Mouse (Mus musculus) layer of hippocampus, adult 9-10 months (tissue): ENCODE measurements at regions not wholly inside any gene's neighbourhood (a gene's known extent, or its start where the extent isn't known, plus 50 kb on each side); places are given as distances from the start of the nearest gene placed in this dataset.

ENCODE experiments used
- DNase-seq: peaks from one replicate; pipeline ENCODE4 v3.0.0; 2022; ENCODE audit warnings: low spot score

DNA sequence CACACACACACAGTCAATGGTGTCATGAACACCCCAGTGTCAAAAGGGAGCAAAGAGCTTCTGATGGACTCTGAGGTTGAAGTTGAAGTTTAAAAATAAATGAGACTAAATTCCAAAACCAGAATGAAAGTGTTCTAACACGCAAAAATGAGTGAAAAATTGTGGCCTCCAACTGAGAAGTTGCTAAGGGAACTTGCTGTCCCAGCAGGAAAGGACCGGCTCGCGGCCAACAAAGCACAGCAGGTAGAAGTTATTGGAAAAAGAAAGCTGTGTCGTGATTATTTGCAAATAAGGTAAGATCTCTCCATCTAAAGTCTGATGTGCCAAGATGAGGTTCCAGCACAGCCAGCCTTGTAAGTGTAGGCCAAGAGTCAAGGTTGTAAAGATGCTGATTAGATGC lies 169.7 kb downstream of the Nrp2 start:
- DNase-seq, result no peak

GRCm38 (mm10) chr1:62875631-62876030 lies 172.5 kb downstream of the Nrp2 start:
- DNase-seq, result no peak

GRCm38 (mm10) chr1:62876685-62877084 lies 173.6 kb downstream of the Nrp2 start:
- DNase-seq, result no peak

DNA sequence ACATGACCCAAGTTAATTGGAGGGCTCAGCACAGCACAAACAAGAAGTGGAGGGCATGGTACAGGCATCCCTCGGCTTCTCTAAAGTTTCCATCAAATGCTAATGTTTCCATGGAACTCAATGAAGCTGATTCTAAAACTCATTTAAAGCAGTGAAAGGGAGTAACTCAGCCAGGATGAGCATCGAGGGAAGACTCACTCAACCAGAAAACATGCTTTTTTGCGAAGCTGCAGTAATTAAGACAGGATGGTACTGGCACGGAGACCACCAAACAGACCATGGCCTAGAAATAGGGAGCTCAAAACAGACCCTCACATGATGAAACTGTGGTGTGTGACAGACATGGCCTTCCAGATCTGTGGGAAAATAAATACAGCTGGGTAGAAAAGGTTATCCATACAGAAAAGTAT lies 177.8 kb downstream of the Nrp2 start:
- no peak for DNase-seq

DNA sequence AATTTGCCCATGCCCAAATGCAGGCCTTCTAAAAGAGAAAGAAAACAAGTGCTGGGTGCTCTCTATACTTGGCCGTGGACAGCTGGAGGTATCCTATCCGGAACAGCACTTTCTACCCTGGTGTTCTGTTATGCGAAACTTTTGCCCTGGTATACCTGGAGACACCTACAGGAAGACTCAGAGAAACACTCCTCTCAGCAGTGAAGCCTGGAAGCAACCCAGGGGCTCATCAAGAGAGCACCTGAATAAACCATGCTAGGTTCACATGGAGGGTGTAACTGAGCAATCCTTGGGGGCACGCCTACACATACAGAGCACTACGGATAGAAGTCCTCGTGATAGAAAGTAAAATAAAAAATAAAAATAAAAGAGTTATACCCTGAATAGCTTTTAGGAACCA lies 178.4 kb downstream of the Nrp2 start:
- no peak for DNase-seq

DNA sequence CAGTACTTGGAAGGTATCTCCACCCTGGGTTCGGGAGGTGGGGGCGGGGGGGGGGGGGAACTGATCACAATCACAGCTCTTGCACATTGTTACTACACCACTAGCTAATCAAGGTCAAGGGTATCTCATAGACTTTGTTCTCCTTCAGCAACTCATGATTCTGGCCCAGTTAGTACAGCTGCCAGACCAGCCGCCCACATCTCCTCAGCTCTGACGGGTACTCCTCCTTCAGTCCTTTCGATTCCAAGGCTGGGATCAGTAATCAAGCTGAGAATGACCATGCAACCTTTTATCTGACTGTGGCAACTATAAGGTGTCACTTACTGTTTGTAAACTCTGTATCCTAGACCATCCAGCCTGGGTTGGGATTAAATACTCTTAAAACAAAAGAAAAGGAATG lies 178.9 kb downstream of the Nrp2 start:
- DNase-seq, result no peak

- no peak for DNase-seq
Measured at GRCm38 (mm10) chr1:62884876-62885480, 181.9 kb downstream of the Nrp2 start.

DNA sequence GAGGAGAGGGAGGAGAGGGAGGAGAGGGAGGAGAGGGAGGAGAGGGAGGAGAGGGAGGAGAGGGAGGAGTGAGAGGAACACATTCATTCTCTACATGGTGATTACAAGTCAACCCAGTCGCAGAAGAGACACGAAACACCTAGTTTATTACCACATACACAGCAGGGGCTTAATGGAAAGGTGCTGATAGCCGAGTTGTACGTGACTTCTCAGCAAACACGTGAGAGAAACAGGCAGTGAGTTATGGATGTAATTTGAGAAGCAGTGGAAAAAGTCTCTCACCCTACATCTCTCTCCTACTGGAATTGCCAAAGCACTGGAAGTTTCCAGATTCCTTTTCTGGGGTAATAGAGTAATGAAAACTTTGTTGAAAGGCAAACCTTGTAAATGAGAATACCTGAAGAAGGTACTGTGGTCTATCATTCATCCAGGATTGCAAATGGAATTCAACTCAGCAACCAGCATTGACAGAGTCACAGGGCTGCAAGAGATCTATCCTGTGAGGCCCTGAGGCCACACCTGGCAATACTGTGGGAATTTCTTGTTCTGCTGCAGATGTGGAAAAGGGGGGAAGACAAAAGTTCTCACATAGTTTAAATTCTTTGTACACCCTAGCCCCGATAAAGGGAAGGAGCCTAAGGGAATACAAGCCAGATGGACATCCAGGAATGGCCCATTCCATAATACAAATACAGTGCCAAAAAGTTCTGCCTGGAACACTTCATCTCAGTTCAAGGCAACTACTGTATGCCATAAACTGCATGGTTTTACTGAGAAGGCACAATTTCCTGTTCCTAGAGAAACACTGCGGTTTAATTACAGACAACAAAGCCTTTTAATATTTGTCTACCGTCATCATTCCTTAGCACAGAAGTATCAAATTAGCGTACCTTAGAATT lies 184.7 kb downstream of the Nrp2 start:
- no peak for DNase-seq

DNA sequence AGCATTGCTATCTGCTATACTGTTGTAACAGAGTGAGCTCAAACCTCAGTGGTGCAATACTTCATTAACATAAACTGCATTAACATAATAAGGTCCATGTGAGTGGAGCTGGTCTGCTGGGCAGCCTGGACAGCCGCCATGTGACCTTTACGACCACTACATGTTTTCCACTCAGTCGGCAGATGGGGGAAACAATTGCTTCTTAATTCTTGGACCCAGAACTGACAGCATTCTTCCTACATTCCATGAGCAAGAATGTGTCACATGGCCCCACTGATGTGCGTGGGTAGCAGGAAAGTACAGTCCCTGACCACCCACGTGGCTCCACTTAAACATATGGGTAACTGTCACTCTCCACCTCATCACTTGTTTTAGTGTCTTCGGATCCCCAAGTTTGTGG lies 198.3 kb downstream of the Nrp2 start:
- peak; percentile 57 for DNase-seq

DNA sequence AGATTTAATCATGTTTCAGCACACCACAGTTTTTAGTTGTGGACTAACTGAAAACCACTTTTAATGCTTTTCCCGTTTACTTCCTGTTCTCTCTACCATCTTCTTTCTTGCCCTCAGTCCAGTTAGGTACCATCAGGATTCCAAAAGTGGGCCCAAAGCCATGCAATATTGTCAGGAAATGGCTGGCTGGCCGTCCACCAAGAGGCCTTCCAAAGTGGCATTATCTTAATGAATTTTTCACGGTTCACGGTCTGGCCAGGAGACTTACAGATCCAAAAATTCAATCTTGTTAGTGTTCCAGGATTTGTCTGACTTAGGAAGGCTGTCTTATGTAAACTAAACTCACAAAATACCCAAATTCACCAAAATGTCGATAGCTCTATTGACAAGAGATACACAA lies 198.8 kb downstream of the Nrp2 start:
- no peak for DNase-seq

DNA sequence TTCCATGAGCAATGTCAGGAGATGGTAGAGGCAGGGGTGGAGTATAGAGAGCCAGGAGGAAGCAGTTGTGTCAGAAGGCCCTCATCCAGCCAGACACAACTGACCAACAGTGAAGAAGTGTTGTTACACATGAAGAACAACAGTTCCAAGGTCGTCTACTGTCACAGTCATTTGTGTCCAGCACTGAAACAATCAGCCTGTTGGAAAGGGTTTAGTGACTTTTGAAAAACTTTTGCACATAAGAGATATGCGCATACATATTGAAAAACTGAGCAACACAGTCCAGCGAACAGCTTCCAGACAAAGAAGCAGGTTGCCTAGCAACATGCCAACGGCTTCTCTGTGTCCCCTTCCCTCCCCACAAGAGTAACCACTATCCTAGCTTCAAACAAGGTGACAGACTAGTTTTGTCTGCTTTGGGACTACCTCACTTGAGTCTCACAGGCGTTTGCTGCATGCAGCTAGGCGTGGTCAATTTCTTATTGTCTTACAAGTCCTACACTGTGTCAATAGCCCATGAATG lies 199.9 kb downstream of the Nrp2 start:
- DNase-seq, result no peak

DNA sequence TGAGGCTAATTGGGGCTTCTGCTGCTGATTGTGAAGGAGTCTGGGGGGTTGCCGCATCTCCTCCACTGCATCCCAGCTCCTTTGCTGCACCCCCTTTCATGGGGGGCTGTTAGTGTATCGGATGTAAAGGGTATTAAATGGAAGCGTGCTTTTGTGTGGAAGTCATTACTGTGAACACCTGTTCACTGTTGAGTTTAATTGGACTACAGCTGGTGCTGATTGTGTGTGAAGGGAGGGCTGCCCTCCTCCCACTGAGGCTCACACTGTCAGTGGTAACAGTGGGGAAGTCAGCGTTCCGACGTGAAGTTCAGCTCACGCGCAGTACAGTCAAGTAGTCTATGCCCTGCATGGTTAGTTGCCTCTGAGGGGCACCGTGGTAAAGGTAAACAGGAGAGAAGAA lies 202.7 kb downstream of the Nrp2 start:
- no peak for DNase-seq

DNA sequence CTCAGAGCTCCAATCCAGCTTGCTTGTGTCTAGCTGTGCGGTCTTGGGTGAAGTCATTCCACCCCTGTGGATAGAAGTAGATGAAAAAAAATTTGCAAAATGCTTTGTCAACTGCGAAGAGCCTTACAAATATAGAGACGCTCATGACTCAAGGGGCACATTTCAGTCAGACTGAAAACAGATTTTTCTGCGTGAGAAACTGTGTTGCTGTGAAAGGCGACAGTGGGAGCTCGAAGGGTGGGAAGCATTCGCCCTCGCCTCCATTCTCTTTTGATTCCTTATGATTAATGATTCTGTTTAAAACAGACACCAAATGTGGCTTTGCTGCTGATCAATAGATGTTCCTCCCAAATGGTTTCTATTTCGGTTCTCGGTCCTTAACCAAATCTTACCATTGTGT lies 204.2 kb downstream of the Nrp2 start:
- no peak for DNase-seq
